Mouse (Mus musculus) liver, embryonic 16.5 days (tissue): ENCODE data around the gene Ptov1. TPM values are rescaled to one million over a fixed set of nuclear protein-coding genes. Genes with fewer than 3 reads are reported as not detected.
A peak's percentile ranks its signal among the peaks of the same experiment; 100 is the strongest.

ENCODE experiments used
- ATAC-seq: fragments of 200-750 bp; cut with Nextera tagmentation; 2 replicates; pipeline ENCODE4 v1.8.0; 2017; ENCODE audit warnings: low read depth, mild to moderate bottlenecking, moderate number of reproducible peaks, moderate library complexity
- H3K27ac ChIP-seq: fragments of 300-500 bp; sonication (generic); 2 replicates; pipeline ENCODE4 v1.5.1; 2014; ENCODE audit warnings: mild to moderate bottlenecking, low read length
- H3K27me3 ChIP-seq: fragments of 300-500 bp; sonication (generic); 2 replicates; pipeline ENCODE4 v1.6.1; 2014; ENCODE audit warnings: low read depth, low read length, mixed read lengths; ENCODE audit not compliant: control insufficient read depth, insufficient read depth
- H3K36me3 ChIP-seq: fragments of 300-500 bp; sonication (generic); 2 replicates; pipeline ENCODE4 v1.6.1; 2014; ENCODE audit warnings: mild to moderate bottlenecking; ENCODE audit not compliant: control insufficient read depth, insufficient read depth
- H3K4me1 ChIP-seq: fragments of 300-500 bp; sonication (generic); 2 replicates; pipeline ENCODE4 v1.6.1; 2014; ENCODE audit warnings: low read depth, low read length, mixed read lengths; ENCODE audit not compliant: control insufficient read depth
- H3K4me2 ChIP-seq: fragments of 300-500 bp; sonication (generic); 2 replicates; pipeline ENCODE4 v1.6.1; 2014; ENCODE audit warnings: low read depth, low read length, mixed read lengths
- H3K4me3 ChIP-seq: fragments of 300-500 bp; sonication (generic); 2 replicates; pipeline ENCODE4 v1.5.1; 2014; ENCODE audit warnings: low read depth, mild to moderate bottlenecking, low read length
- H3K9ac ChIP-seq: fragments of 300-500 bp; sonication (generic); 2 replicates; pipeline ENCODE4 v1.6.1; 2014; ENCODE audit warnings: low read depth, low read length
- H3K9me3 ChIP-seq: fragments of 300-500 bp; sonication (generic); replicated peaks from 2 replicates; pipeline ENCODE4 v1.6.1; 2016; ENCODE audit warnings: low read length; ENCODE audit not compliant: control insufficient read depth
- WGBS: fragments of 180-500 bp; shearing (Covaris S2); extraction: QIAGEN DNeasy Blood & Tissue Kit; methylation state at CpG from one replicate; pipeline ENCODE4 v1.1.7; 2014; ENCODE audit not compliant: insufficient replicate concordance; 5-methylcytosine and 5-hydroxymethylcytosine counted together
- polyA plus RNA-seq: library from polyadenylated mRNA; unstranded; fragments of >200 nt; fragmentation: Nextera tagmentation; extraction: Ambion mirVana; gene quantifications from 2 replicates; pipeline ENCODE4 v1.2.1, GENCODE M21; 2015

Gene Ptov1
- polyA plus RNA-seq, 1 experiment from 2014 or later: 43.4 TPM

- no peak overlapping the region for H3K4me3 ChIP-seq
- H3K9ac ChIP-seq: no peak overlapping the region
- no peak for ATAC-seq
- peaks cover 26% of the 10 kb centered on the region for H3K4me1 ChIP-seq
- H3K27ac ChIP-seq: no peak overlapping the region
- H3K36me3 ChIP-seq: peaks cover 35% of the 10 kb centered on the region
- WGBS: 75% methylated on average over 3 of the region's 3 CpGs
- no peaks in the 10 kb centered on the region for H3K27me3 ChIP-seq
- H3K4me2 ChIP-seq: no peak overlapping the region
- no peaks in the 10 kb centered on the region for H3K9me3 ChIP-seq
Observed at GRCm38 (mm10) chr7:44826771-44827170, 42.8 kb downstream of the Ptov1 start.

DNA sequence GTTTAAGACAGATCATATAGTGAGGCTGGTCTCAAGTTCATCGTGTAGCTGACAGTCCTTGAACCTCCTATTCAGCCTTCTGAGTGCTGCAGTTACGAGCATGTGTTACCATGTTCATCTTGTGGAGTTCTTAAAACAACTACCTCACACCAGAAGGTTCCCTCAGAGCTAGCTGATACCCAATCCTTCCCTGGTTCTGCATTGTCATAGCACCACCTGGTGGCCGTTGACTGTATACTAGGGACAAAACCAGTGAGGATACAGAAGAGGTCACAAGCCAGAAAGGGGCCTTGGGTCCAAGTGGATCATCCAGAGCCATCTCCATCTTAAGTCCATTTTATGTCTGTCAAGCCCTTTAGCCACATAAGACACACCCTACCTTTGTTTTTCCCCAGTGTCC is 44.7 kb downstream of the Ptov1 start:
- Histone ChIP-seq H3K27ac (no peak overlapping the region), H3K9ac (no peak overlapping the region), H3K4me1 (peaks cover 43% of the 10 kb centered on the region), H3K36me3 (peaks cover 17% of the 10 kb centered on the region), H3K9me3 (no peaks in the 10 kb centered on the region), H3K27me3 (no peaks in the 10 kb centered on the region), H3K4me2 (no peak overlapping the region), H3K4me3 (no peak overlapping the region)
- 8% methylated on average over 3 of the region's 3 CpGs for WGBS
- ATAC-seq: no peak; the same call in 1 of the 2 replicates

DNA sequence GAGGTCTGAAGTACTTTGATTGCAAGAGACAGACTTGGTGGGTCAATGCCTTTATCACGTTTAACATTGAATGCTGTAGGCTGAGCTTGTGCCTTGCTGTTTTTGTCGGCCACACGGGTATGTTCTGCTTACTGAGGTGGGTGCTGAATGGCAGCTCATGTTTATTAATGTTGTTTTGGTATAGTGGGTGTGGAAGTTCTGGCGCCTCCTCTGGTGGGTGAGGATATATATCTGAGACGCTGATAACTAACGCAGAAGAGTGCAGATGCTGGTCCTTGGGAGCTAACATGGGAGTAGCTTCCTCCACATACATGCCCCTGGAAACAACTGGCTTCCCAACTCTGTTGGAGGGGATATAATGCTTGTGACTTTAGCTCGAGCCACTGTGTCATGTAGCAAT is 46.2 kb downstream of the Ptov1 start:
- peaks cover 3% of the 10 kb centered on the region; the same call in 1 of the 2 replicates for H3K36me3 ChIP-seq
- H3K27ac ChIP-seq: no peak overlapping the region
- 31% methylated on average over 7 of the region's 7 CpGs for WGBS
- H3K4me2 ChIP-seq: no peak overlapping the region
- no peak overlapping the region for H3K4me3 ChIP-seq
- no peaks in the 10 kb centered on the region for H3K9me3 ChIP-seq
- no peak for ATAC-seq
- H3K27me3 ChIP-seq: no peaks in the 10 kb centered on the region
- H3K4me1 ChIP-seq: peaks cover 58% of the 10 kb centered on the region
- H3K9ac ChIP-seq: no peak overlapping the region

DNA sequence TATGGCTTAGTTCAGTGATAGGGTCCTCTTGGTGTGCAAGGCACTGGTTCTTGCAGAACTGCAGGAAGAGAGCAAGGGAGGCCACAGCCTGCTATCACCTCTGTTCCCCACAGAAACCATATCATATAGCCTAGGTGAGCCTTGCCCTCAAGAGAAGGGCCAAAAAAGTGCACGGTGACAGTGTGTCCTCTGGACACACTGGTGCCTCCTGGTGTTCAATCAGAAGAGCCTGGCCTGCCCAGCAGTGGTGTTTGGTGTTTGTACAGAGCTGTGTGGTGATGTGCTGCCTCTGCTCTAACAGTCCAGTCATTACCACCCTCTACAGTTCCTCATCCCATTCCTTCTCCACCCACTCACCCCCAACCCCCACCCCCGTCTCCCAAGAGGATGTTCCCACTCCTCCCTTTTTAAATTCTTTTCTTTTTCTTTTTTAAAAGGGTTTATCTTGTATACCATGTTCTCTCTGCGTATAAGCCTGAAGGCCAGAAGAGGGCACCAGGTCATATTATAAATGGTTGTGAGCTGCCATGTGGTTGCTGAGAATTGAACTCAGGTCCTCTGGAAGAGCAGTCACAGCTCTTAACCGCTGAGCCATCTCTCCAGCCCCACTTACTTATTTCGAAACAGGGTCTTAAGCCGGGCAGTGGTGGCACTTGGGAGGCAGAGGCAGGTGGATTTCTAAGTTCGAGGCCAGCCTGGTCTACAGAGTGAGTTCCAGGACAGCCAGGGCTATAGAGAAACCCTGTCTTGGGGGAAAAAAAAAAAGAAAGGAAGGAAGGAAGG is 47.7 kb downstream of the Ptov1 start:
- Histone ChIP-seq H3K4me2 (no peak overlapping the region), H3K36me3 (peaks cover 3% of the 10 kb centered on the region; the same call in 1 of the 2 replicates), H3K9me3 (no peaks in the 10 kb centered on the region), H3K27me3 (no peaks in the 10 kb centered on the region), H3K27ac (peak overlapping the region; percentile 8; the same call in 1 of the 2 replicates), H3K4me3 (no peak overlapping the region), H3K9ac (no peak overlapping the region), H3K4me1 (peaks cover 71% of the 10 kb centered on the region)
- ATAC-seq: no peak
- WGBS: 68% methylated on average over 7 of the region's 7 CpGs

- Histone ChIP-seq H3K9ac (no peak overlapping the region), H3K36me3 (no peaks in the 10 kb centered on the region), H3K4me1 (peaks cover 71% of the 10 kb centered on the region), H3K4me3 (no peak overlapping the region), H3K9me3 (no peaks in the 10 kb centered on the region), H3K27ac (peak overlapping the region; percentile 81), H3K4me2 (no peak overlapping the region), H3K27me3 (no peaks in the 10 kb centered on the region)
- 62% methylated on average over 3 of the region's 3 CpGs for WGBS
- ATAC-seq: no peak
Observed at GRCm38 (mm10) chr7:44820525-44820924, 49.1 kb downstream of the Ptov1 start.

DNA sequence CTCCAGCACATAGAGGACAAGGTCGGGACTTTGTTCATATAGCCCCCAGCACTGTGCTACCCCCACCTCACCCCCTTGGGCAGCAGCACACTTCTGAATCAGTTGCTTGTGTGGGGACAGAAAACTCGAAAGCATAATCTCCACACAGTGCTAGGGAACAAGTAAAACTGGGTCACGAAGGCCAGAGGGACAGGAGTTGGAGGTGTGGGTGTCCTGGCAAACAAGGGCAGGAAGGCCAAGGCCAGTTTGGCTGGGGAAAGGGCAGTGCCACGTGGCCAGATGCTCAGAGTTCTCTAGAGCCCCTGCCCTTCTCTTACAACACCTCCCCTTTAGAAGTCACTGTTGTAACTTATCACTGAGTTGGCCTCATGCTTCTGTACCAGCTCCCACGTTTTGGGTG is 49.7 kb downstream of the Ptov1 start:
- peaks cover 76% of the 10 kb centered on the region for H3K4me1 ChIP-seq
- 29% methylated on average over 5 of the region's 5 CpGs for WGBS
- ATAC-seq: peak; percentile 20

GRCm38 (mm10) chr7:44819391-44819790 is 50.2 kb downstream of the Ptov1 start:
- peak overlapping the region; percentile 81 for H3K27ac ChIP-seq
- H3K4me1 ChIP-seq: peaks cover 76% of the 10 kb centered on the region
- peak overlapping the region; percentile 50 for H3K9ac ChIP-seq
- H3K9me3 ChIP-seq: no peaks in the 10 kb centered on the region
- 85% methylated on average over 2 of the region's 2 CpGs for WGBS
- H3K27me3 ChIP-seq: no peaks in the 10 kb centered on the region
- peak overlapping the region; percentile 95 for H3K4me3 ChIP-seq
- peak overlapping the region; percentile 82 for H3K4me2 ChIP-seq
- H3K36me3 ChIP-seq: no peaks in the 10 kb centered on the region; the same call in 1 of the 2 replicates
- ATAC-seq: no peak

More for the DNA sequence above, 49.7 kb downstream of the Ptov1 start:
- H3K27ac ChIP-seq: peak overlapping the region; percentile 81
- H3K4me3 ChIP-seq: 0 out of 2 replicates have a peak overlapping the region, but pooled peaks have one; percentile 11
- no peaks in the 10 kb centered on the region for H3K36me3 ChIP-seq
- peak overlapping the region; percentile 18; the same call in 1 of the 2 replicates for H3K9ac ChIP-seq
- H3K27me3 ChIP-seq: no peaks in the 10 kb centered on the region
- H3K4me2 ChIP-seq: peak overlapping the region; percentile 82
- H3K9me3 ChIP-seq: no peaks in the 10 kb centered on the region

DNA sequence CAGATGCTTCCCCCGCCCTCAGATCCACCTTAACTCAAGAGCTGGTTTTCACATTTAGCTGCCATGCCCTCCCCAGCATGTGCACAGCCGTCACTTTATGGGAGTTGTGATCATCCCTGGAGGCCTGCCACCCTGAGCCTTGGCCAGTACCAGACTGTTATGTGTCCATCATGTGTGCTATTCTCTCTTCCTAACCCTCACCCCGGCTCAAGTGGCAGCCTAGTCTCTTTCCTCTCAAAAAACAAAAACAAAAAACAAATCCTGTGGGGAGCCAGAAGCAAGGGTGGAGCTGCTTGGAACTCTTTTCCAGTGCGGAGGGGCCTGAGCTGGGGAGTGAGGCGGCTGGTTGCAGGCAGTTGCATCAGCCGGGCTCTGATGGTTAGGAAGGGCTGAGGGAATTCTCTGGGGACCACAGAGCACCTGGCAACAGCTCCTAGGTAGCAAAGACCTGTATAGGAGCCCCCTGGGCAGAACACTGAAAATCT is 50.8 kb downstream of the Ptov1 start:
- peak overlapping the region; percentile 81 for H3K27ac ChIP-seq
- peak overlapping the region; percentile 95 for H3K4me3 ChIP-seq
- WGBS: 36% methylated on average over 6 of the region's 6 CpGs
- peak overlapping the region; percentile 82 for H3K4me2 ChIP-seq
- H3K27me3 ChIP-seq: no peaks in the 10 kb centered on the region
- peaks cover 71% of the 10 kb centered on the region for H3K4me1 ChIP-seq
- no peaks in the 10 kb centered on the region for H3K9me3 ChIP-seq
- ATAC-seq: no peak
- H3K9ac ChIP-seq: peak overlapping the region; percentile 50
- H3K36me3 ChIP-seq: no peaks in the 10 kb centered on the region; the same call in 1 of the 2 replicates

GRCm38 (mm10) chr7:44818164-44818563 is 51.4 kb downstream of the Ptov1 start:
- 16% methylated on average over 2 of the region's 2 CpGs for WGBS
- Histone ChIP-seq H3K9me3 (no peaks in the 10 kb centered on the region), H3K4me2 (peak overlapping the region; percentile 82), H3K27ac (peak overlapping the region; percentile 96), H3K36me3 (no peaks in the 10 kb centered on the region; the same call in 1 of the 2 replicates), H3K4me3 (peak overlapping the region; percentile 95), H3K9ac (peak overlapping the region; percentile 97; the same call in 1 of the 2 replicates), H3K27me3 (no peaks in the 10 kb centered on the region), H3K4me1 (peaks cover 64% of the 10 kb centered on the region)
- ATAC-seq: no peak
